8 mouse cellular contexts compared by ENCODE assay signal in the genomic region with DNA sequence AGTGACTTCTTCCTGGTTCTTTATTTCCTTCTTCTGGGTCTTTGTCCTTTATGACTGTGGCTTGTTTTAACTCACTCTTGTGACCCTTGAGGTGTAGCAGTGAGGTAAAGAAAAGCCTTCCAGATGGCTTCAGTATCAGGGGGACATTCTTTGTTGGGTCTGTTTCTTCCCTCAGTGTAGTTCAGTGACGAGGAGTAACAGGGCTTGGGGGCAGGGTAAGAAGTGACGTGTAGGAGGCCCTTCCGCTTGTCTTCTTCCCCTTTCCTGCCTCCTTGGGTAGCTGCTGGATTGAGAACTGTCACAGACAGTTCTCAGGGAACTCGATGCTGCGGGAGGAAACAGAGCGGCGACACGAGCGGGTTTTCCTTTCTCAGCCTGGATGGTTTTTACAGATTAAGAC. TPM values are rescaled to one million over a fixed set of nuclear protein-coding genes. Genes with fewer than 3 reads are reported as not detected.
DNase-seq lines count a peak whose midpoint lies in the region; ATAC-seq and TF ChIP-seq lines count a peak whose summit lies in the region.

No protein-coding gene starts in this region.

- no peak overlapping the region for H3K9ac ChIP-seq in heart, embryonic 11.5 days (ENCODE audit: low read depth, low read length)

- peaks cover 43% of the 10 kb centered on the region for H3K4me1 ChIP-seq in heart, embryonic 11.5 days (ENCODE audit: control insufficient read depth, insufficient read depth, low read length)
- peaks cover 35% of the 10 kb centered on the region for H3K4me1 ChIP-seq in limb, embryonic 10.5 days

- no peaks in the 10 kb centered on the region for H3K36me3 ChIP-seq in heart, embryonic 11.5 days (ENCODE audit: control insufficient read depth, insufficient read depth, low read length)
- peaks cover 7% of the 10 kb centered on the region; the same call in 1 of the 2 replicates for H3K36me3 ChIP-seq in limb, embryonic 10.5 days

- ATAC-seq in heart, embryonic 11.5 days (replicated peaks; ENCODE audit: insufficient number of reproducible peaks, low FRiP score, low TSS enrichment), result no peak

- DNase-seq in gastrocnemius, adult 2 months, result peak; percentile 31
- DNase-seq in gastrocnemius, postnatal 36 days, result no peak
- DNase-seq in adrenal gland, adult 8-10 months, result peak; percentile 20
- no peak for DNase-seq in limb, embryonic 10.5 days (ENCODE audit: low spot score)
- DNase-seq in naive thymus-derived CD4-positive, alpha-beta T cell, adult 2 months (ENCODE audit: low read depth), result peak; percentile 71
- no peak for DNase-seq in testis, postnatal 14 days (ENCODE audit: low spot score)
- no peak for DNase-seq in frontal cortex, adult 2 months (ENCODE audit: extremely low spot score in 1 of 2, low spot score in 1 of 2)

- no peaks in the 10 kb centered on the region for H3K9me3 ChIP-seq in heart, embryonic 11.5 days (replicated peaks; ENCODE audit: control insufficient read depth, low read length)
- no peaks in the 10 kb centered on the region for H3K9me3 ChIP-seq in limb, embryonic 10.5 days (replicated peaks)

- TF ChIP-seq CTCF in gastrocnemius, adult 2 months (IDR thresholded peaks at IDR 0.05), result no peak

- peak overlapping the region; percentile 31 for H3K4me3 ChIP-seq in gastrocnemius, adult 2 months
- no peak overlapping the region for H3K4me3 ChIP-seq in heart, embryonic 11.5 days (ENCODE audit: low read depth, low read length)
- no peak overlapping the region for H3K4me3 ChIP-seq in limb, embryonic 10.5 days

- H3K27me3 ChIP-seq in heart, embryonic 11.5 days (ENCODE audit: control insufficient read depth, insufficient read depth, low read length), result no peaks in the 10 kb centered on the region
- H3K27me3 ChIP-seq in limb, embryonic 10.5 days (ENCODE audit: low read depth, poor library complexity, severe bottlenecking), result no peaks in the 10 kb centered on the region

- peak overlapping the region; percentile 46 for H3K4me2 ChIP-seq in heart, embryonic 11.5 days

- intact Hi-C loops in gastrocnemius, adult 2 months (cut with DNase I), result no loop called here
- intact Hi-C loops in gastrocnemius, postnatal 36 days (cut with DNase I), result no loop called here

- H3K27ac ChIP-seq in gastrocnemius, adult 2 months, result peak overlapping the region; percentile 35
- H3K27ac ChIP-seq in heart, embryonic 11.5 days (ENCODE audit: low read depth, low read length), result peak overlapping the region; percentile 78
- H3K27ac ChIP-seq in limb, embryonic 10.5 days, result 0 out of 2 replicates have a peak overlapping the region, but pooled peaks have one; percentile 11

- WGBS in heart, embryonic 11.5 days (ENCODE audit: insufficient replicate concordance), result 13% methylated on average over 9 of the region's 9 CpGs
- 47% methylated on average over 9 of the region's 9 CpGs for WGBS in limb, embryonic 10.5 days

RNA-seq across cellular contexts. Expression of gene Gsk3b, which starts 43.0 kb away (rescaled TPM):
- 10 to 100 TPM; 60.7 to 67.3 TPM for total RNA-seq in gastrocnemius, adult 2 months (2021)
- 10 to 100 TPM; 48.5 to 55.5 TPM for total RNA-seq in gastrocnemius, postnatal 36 days (2021)
- total RNA-seq in adrenal gland, adult 8-10 months (2022), result 10 to 100 TPM; 67.6 to 79.6 (median 72.0) TPM
- 41.2 and 57.5 TPM in 2 replicates for polyA plus RNA-seq in heart, embryonic 11.5 days (2014; fragmentation: Nextera tagmentation; extraction: Ambion mirVana)
- polyA plus RNA-seq in limb, embryonic 10.5 days (2016; fragmentation: Nextera tagmentation; extraction: Ambion mirVana), result 46.1 and 59.4 TPM in 2 replicates
- polyA plus RNA-seq in frontal cortex, adult 2 months (2012; rRNA removed), result 44.6 and 45.3 TPM in 2 replicates

Comparison
In these comparisons a context has a peak if more than half of its experiments do, and no peak if none do; other contexts are left out.
1. DNase-seq: peak in gastrocnemius, adult 2 months (single experiment), adrenal gland, adult 8-10 months (single experiment) and naive thymus-derived CD4-positive, alpha-beta T cell, adult 2 months (single experiment); none in gastrocnemius, postnatal 36 days (0 of 2), limb, embryonic 10.5 days (single experiment), testis, postnatal 14 days (single experiment) and frontal cortex, adult 2 months (0 of 2).
2. H3K27ac ChIP-seq: peak in every context shown above with its lines; median percentile 78 in heart, embryonic 11.5 days; 35 in gastrocnemius, adult 2 months; 11 in limb, embryonic 10.5 days.